Mouse (Mus musculus) CH12.LX (cell line): ENCODE measurements around the gene Lamc2. TPM values are rescaled to one million over a fixed set of nuclear protein-coding genes. Genes with fewer than 3 reads are reported as not detected.

Experiments
- DNase-seq: peaks from one replicate; pipeline ENCODE4 v3.0.0-alpha.2; 2013; ENCODE audit errors: extremely low read depth
- H3K27ac ChIP-seq: 2 replicates; pipeline ENCODE4 v1.5.1; 2012; ENCODE audit warnings: low read depth, mild to moderate bottlenecking, control low read depth, moderate library complexity; ENCODE audit not compliant: insufficient read depth
- H3K27me3 ChIP-seq: replicated peaks from 2 replicates; pipeline ENCODE3; 2012; ENCODE audit warnings: inconsistent platforms
- H3K36me3 ChIP-seq, 2 experiments: replicated peaks in 1 of 2; 2 replicates each; pipeline versions ENCODE3 to v1.6.1; 2012; ENCODE audit warnings: inconsistent platforms in 1 of 2, low read length in 1 of 2, mild to moderate bottlenecking in 1 of 2, mixed read lengths in 1 of 2, moderate library complexity in 1 of 2; ENCODE audit not compliant: control insufficient read depth in 1 of 2, insufficient read depth in 1 of 2
- H3K4me1 ChIP-seq, 2 experiments: 2 replicates each; pipeline ENCODE4 v1.6.1; 2012; ENCODE audit warnings: inconsistent platforms in 1 of 2, moderate library complexity in 1 of 2; ENCODE audit not compliant: insufficient read depth in 2 of 2, control insufficient read depth in 1 of 2
- H3K4me2 ChIP-seq: 2 replicates; pipeline ENCODE4 v1.6.1; 2012; ENCODE audit warnings: low read depth, mild to moderate bottlenecking, control low read depth; ENCODE audit not compliant: poor library complexity, insufficient read depth, severe bottlenecking
- H3K4me3 ChIP-seq, 3 experiments: fragments of 150-350 bp in 1 of 3; sonication (generic) in 1 of 3; replicated peaks in 1 of 3; 2 replicates each; pipeline versions ENCODE3 to v1.5.1; 2011 to 2012; ENCODE audit warnings: low read depth in 2 of 3, low read length in 2 of 3, mild to moderate bottlenecking in 2 of 3, moderate library complexity in 2 of 3, control low read depth in 1 of 3, improper control_type of control experiment in 1 of 3, inconsistent platforms in 1 of 3, mixed read lengths in 1 of 3; ENCODE audit not compliant: poor library complexity in 1 of 3
- H3K79me2 ChIP-seq: replicated peaks from 2 replicates; pipeline ENCODE4 v1.6.1; 2012; ENCODE audit warnings: mild to moderate bottlenecking, moderate library complexity; ENCODE audit not compliant: control insufficient read depth, poor library complexity, insufficient read depth, severe bottlenecking; ENCODE audit errors: extremely low read depth
- H3K9ac ChIP-seq: 2 replicates; pipeline ENCODE4 v1.6.1; 2012; ENCODE audit warnings: low read depth, mild to moderate bottlenecking, control low read depth, moderate library complexity; ENCODE audit not compliant: insufficient read depth
- H3K9me3 ChIP-seq: replicated peaks from 2 replicates; pipeline ENCODE3; 2012; ENCODE audit warnings: low read length, inconsistent platforms, mixed read lengths
- CHD1 ChIP-seq: IDR thresholded peaks from 2 replicates; pipeline ENCODE4 v1.6.1; 2012; ENCODE audit warnings: low read depth, low read length, improper control_type of control experiment, inconsistent platforms
- CHD2 ChIP-seq: IDR thresholded peaks from 2 replicates; pipeline ENCODE4 v1.6.1; 2011; ENCODE audit warnings: low read length, improper control_type of control experiment
- CTCF ChIP-seq, 2 experiments: IDR thresholded peaks in 1 of 2; conservative IDR thresholded peaks in 1 of 2; 2 replicates each; pipeline ENCODE4 v1.5.1; 2011 to 2012; ENCODE audit warnings: low read depth in 2 of 2, low read length in 2 of 2, improper control_type of control experiment in 1 of 2, inconsistent platforms in 1 of 2, mild to moderate bottlenecking in 1 of 2, moderate library complexity in 1 of 2
- E2F4 ChIP-seq: IDR thresholded peaks from 2 replicates; pipeline ENCODE4 v1.6.1; 2011; ENCODE audit warnings: low read depth, low read length, improper control_type of control experiment; ENCODE audit not compliant: insufficient replicate concordance
- ELF1 ChIP-seq: IDR thresholded peaks from 2 replicates; pipeline ENCODE4 v1.6.1; 2014; ENCODE audit warnings: low read depth, mild to moderate bottlenecking, inconsistent platforms, low read length, improper control_type of control experiment
- EP300 ChIP-seq: IDR thresholded peaks from 2 replicates; pipeline ENCODE4 v1.6.1; 2011; ENCODE audit warnings: low read length, improper control_type of control experiment
- ETS1 ChIP-seq: conservative IDR thresholded peaks from 2 replicates; pipeline ENCODE4 v1.6.1; 2012; ENCODE audit warnings: low read depth, mild to moderate bottlenecking, inconsistent platforms, low read length, improper control_type of control experiment, moderate library complexity
- HCFC1 ChIP-seq: IDR thresholded peaks from 2 replicates; pipeline ENCODE4 v1.6.1; 2012; ENCODE audit warnings: low read depth, mild to moderate bottlenecking, inconsistent platforms, low read length, improper control_type of control experiment
- JUN ChIP-seq: IDR thresholded peaks from 2 replicates; pipeline ENCODE4 v1.6.1; 2011; ENCODE audit warnings: low read depth, mild to moderate bottlenecking, low read length, improper control_type of control experiment, moderate library complexity; ENCODE audit not compliant: insufficient read depth
- KAT2A ChIP-seq: IDR thresholded peaks from 2 replicates; pipeline ENCODE4 v1.6.1; 2012; ENCODE audit warnings: low read length, improper control_type of control experiment, inconsistent platforms; ENCODE audit not compliant: insufficient replicate concordance
- MAFK ChIP-seq: IDR thresholded peaks from 2 replicates; pipeline ENCODE4 v1.6.1; 2011; ENCODE audit warnings: low read length, improper control_type of control experiment; ENCODE audit not compliant: insufficient replicate concordance
- MAZ ChIP-seq: IDR thresholded peaks from 2 replicates; pipeline ENCODE4 v1.6.1; 2012; ENCODE audit warnings: low read depth, mild to moderate bottlenecking, inconsistent platforms, low read length, improper control_type of control experiment, moderate library complexity
- MXI1 ChIP-seq: IDR thresholded peaks from 2 replicates; pipeline ENCODE4 v1.6.1; 2011; ENCODE audit warnings: mild to moderate bottlenecking, low read depth, low read length, improper control_type of control experiment
- NELFE ChIP-seq: IDR thresholded peaks from 2 replicates; pipeline ENCODE4 v1.6.1; 2011; ENCODE audit warnings: low read depth, low read length, improper control_type of control experiment
- NRF1 ChIP-seq: IDR thresholded peaks from 2 replicates; pipeline ENCODE4 v1.6.1; 2014; ENCODE audit warnings: low read depth, mild to moderate bottlenecking, inconsistent platforms, low read length, improper control_type of control experiment, moderate library complexity
- PAX5 ChIP-seq: IDR thresholded peaks from 2 replicates; pipeline ENCODE4 v1.6.1; 2012; ENCODE audit warnings: low read length, inconsistent platforms, mixed read lengths
- POLR2AphosphoS2 ChIP-seq: IDR thresholded peaks from 2 replicates; pipeline ENCODE4 v1.6.1; 2011; ENCODE audit warnings: low read depth, low read length, improper control_type of control experiment
- RAD21 ChIP-seq: IDR thresholded peaks from 2 replicates; pipeline ENCODE4 v1.6.1; 2011; ENCODE audit warnings: low read depth, mild to moderate bottlenecking, low read length, improper control_type of control experiment, moderate library complexity
- SIN3A ChIP-seq: IDR thresholded peaks from 2 replicates; pipeline ENCODE4 v1.6.1; 2012; ENCODE audit warnings: low read length, improper control_type of control experiment, inconsistent platforms
- SMC3 ChIP-seq: IDR thresholded peaks from 2 replicates; pipeline ENCODE4 v1.6.1; 2011; ENCODE audit warnings: low read depth, low read length, improper control_type of control experiment
- TCF12 ChIP-seq: IDR thresholded peaks from 2 replicates; pipeline ENCODE4 v1.6.1; 2014; ENCODE audit warnings: low read depth, mild to moderate bottlenecking, inconsistent platforms, low read length, improper control_type of control experiment
- USF1 ChIP-seq: IDR thresholded peaks from 2 replicates; pipeline ENCODE4 v1.6.1; 2014; ENCODE audit warnings: low read depth, mild to moderate bottlenecking, inconsistent platforms, low read length, improper control_type of control experiment
- USF2 ChIP-seq: conservative IDR thresholded peaks from 2 replicates; pipeline ENCODE4 v1.6.1; 2011; ENCODE audit warnings: low read depth, low read length, improper control_type of control experiment
- ZMIZ1 ChIP-seq: IDR thresholded peaks from 2 replicates; pipeline ENCODE4 v1.6.1; 2012; ENCODE audit warnings: low read depth, mild to moderate bottlenecking, inconsistent platforms, low read length, improper control_type of control experiment
- ZNF384 ChIP-seq: IDR thresholded peaks from 2 replicates; pipeline ENCODE4 v1.6.1; 2012; ENCODE audit warnings: low read depth, low read length, improper control_type of control experiment, inconsistent platforms
- dilution Hi-C: fragments of 300-500 bp; cut with MboI; formaldehyde crosslinking; loops from 2 replicates; pipeline ENCODE4 v1.14.3; 2020; ENCODE audit warnings: low sequenced_read_pairs; ENCODE audit not compliant: extremely low pct_unique_long_range_greater_than_20kb, extremely low pct_ligation_motif_present
- in situ Hi-C: fragments of 300-500 bp; cut with MboI; formaldehyde crosslinking; loops from 3 replicates; pipeline ENCODE4 v1.14.3; 2019; ENCODE audit warnings: low sequenced_read_pairs, low pct_ligation_motif_present, low pct_unique_long_range_greater_than_20kb, mixed read lengths
- polyA plus RNA-seq: library from polyadenylated mRNA; unstranded; fragments of >175 nt; gene quantifications from 2 replicates; pipeline ENCODE4 v1.2.1, GENCODE M21; 2012; ENCODE audit warnings: low read depth; ENCODE audit not compliant: insufficient read length
- total RNA-seq, 2 experiments: library from RNA; depleted of rRNA; stranded (reverse); fragments of 300-350 nt in 1 of 2; fragments of >200 nt in 1 of 2; gene quantifications; 2 replicates each; pipeline ENCODE4 v1.2.3; 2012 to 2014

Lamc2 gene
- total and polyA plus RNA-seq, 3 experiments, result 0.09 to 1.0 (median 0.25) TPM

GRCm38 (mm10) chr1:153138486-153138885 is 47.8 kb downstream of the Lamc2 start:
- no peak overlapping the region for H3K4me2 ChIP-seq
- H3K4me1 ChIP-seq, result peaks cover 3 to 7% of the 10 kb centered on the region in 2 experiments; a peak in 1 of 4 replicates
- H3K27me3 ChIP-seq, result no peaks in the 10 kb centered on the region
- no peaks in the 10 kb centered on the region for H3K79me2 ChIP-seq
- H3K27ac ChIP-seq, result no peak overlapping the region
- no peak overlapping the region for H3K9ac ChIP-seq
- H3K36me3 ChIP-seq, result no peaks in the 10 kb centered on the region
- TF ChIP-seq SIN3A (no peak), CHD2 (no peak), JUN (no peak), HCFC1 (no peak), KAT2A (no peak), MAFK (no peak), CTCF (conservative IDR thresholded peaks at IDR 0.05 in 1 of 2, IDR thresholded peaks at IDR 0.05 in 1 of 2; ENCODE audit: low read depth in 2 of 2, low read length in 2 of 2) (no peak), RAD21 (no peak), NRF1 (no peak), CHD1 (no peak), USF1 (no peak), MAZ (no peak), TCF12 (no peak), E2F4 (no peak), USF2 (no peak), ZMIZ1 (no peak), ELF1 (no peak), PAX5 (no peak), POLR2AphosphoS2 (no peak)
- dilution Hi-C loops (no loop called here), in situ Hi-C loops (no loop called here)
- no peaks in the 10 kb centered on the region for H3K9me3 ChIP-seq
- DNase-seq, result no peak
- no peak overlapping the region for H3K4me3 ChIP-seq

- in situ Hi-C loops, result no loop called here
- Histone ChIP-seq H3K4me3 (no peak overlapping the region), H3K36me3 (no peaks in the 10 kb centered on the region), H3K27ac (no peak overlapping the region), H3K9me3 (no peaks in the 10 kb centered on the region), H3K4me2 (no peak overlapping the region), H3K9ac (no peak overlapping the region), H3K79me2 (no peaks in the 10 kb centered on the region), H3K4me1 (peaks cover 3 to 7% of the 10 kb centered on the region in 2 experiments; a peak in 1 of 4 replicates), H3K27me3 (no peaks in the 10 kb centered on the region)
- dilution Hi-C loops, result no loop called here
- TF ChIP-seq PAX5 (no peak), CTCF (conservative IDR thresholded peaks at IDR 0.05 in 1 of 2, IDR thresholded peaks at IDR 0.05 in 1 of 2; ENCODE audit: low read depth in 2 of 2, low read length in 2 of 2) (no peak), MXI1 (no peak), EP300 (no peak), ZNF384 (no peak), ETS1 (no peak), USF2 (no peak), POLR2AphosphoS2 (no peak), E2F4 (no peak), SMC3 (no peak), TCF12 (no peak), NELFE (no peak)
- DNase-seq, result no peak
Measured at GRCm38 (mm10) chr1:153136647-153137046, 49.6 kb downstream of the Lamc2 start.
